Mouse (Mus musculus): Measurements from ENCODE around the gene Gm17662. TPM values are rescaled to one million over a fixed set of nuclear protein-coding genes. Genes with fewer than 3 reads are reported as not detected.

Gm17662 gene
- polyA plus RNA-seq (2014; fragmentation: Illumina TruSeq; extraction: RNeasy Lipid Tissue Mini Kit (QIAGEN cat#74804); ENCODE audit: low read depth, low replicate concordance) = not detected

DNA sequence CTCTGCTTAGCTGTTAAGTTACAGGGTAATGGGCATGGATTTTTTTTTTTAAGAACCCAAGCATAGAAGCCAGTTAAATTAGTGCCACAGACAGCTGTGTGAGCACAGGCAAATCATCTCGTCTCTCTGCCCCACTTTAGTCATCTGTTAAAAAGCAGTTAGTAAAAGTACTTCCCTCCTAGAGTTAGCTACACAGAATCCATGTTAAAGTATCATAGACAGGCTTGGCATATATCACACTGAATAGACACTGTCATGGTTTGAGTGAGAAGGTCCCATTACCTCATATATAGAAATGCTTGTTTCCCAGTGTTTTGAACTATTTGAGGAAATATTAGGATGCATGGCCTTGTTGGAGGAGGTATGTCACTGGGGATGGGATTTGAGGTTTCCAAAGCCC lies at the start of gene Gm17662:
Gene Gm17662, plus strand, starts transcription at position 301 of the 400 bp plus-strand sequence.

DNA sequence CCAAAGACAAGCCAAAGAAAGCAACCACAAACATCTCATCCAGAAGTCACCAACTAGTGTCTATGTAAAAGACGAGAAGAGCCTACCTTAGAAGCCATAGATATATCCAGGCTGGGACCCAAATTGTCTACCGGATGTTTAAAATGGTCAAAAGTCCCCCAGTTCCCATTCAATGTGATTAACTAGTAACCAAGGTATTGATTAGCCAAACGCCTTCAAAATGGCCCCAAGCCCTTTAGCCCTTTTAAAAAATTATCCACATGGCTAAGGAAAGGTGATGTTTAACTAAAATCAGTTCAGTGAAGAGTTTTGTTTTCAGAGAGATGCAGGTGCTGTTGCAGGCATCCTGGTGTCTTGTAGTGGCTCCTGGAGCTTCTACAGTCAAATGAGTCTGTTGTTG lies 19.2 kb downstream of the Gm17662 start, which contains the start of gene C8a:
Gene C8a, minus strand, starts transcription at position 76 of the 400 bp plus-strand sequence.

Other genes with a start within 250 kb of the Gm17662 start
- not detected for gene C8b, start 91.0 kb upstream of the Gm17662 start, polyA plus RNA-seq (2014; fragmentation: Illumina TruSeq; extraction: RNeasy Lipid Tissue Mini Kit (QIAGEN cat#74804); ENCODE audit: low read depth, low replicate concordance)
- 137 TPM for gene C8a, start 19.1 kb downstream of the Gm17662 start, polyA plus RNA-seq (2014; fragmentation: Illumina TruSeq; extraction: RNeasy Lipid Tissue Mini Kit (QIAGEN cat#74804); ENCODE audit: low read depth, low replicate concordance)
- gene Fyb2, start 56.1 kb downstream of the Gm17662 start, polyA plus RNA-seq (2014; fragmentation: Illumina TruSeq; extraction: RNeasy Lipid Tissue Mini Kit (QIAGEN cat#74804); ENCODE audit: low read depth, low replicate concordance) = 1.5 TPM